Mouse (Mus musculus): ENCODE results near the gene Clybl. TPM values are rescaled to one million over a fixed set of nuclear protein-coding genes. Genes with fewer than 3 reads are reported as not detected.

The Clybl gene
- polyA plus RNA-seq, 1 experiment from 2014 or later = 13.6 TPM

GRCm38 (mm10) chr14:122330716-122331115 is 149.2 kb downstream of the Clybl start:
- Histone ChIP-seq H3K27me3 (peaks cover 33% of the 10 kb centered on the region), H3K36me3 (no peaks in the 10 kb centered on the region), H3K4me3 (no peak overlapping the region), H3K27ac (no peak overlapping the region), H3K4me1 (peaks cover 3% of the 10 kb centered on the region; the same call in 1 of the 2 replicates), H3K9me3 (no peaks in the 10 kb centered on the region), H3K4me2 (replicated peaks) (no peak overlapping the region), H3K9ac (no peak overlapping the region)
- ATAC-seq (ENCODE audit: low FRiP score, low read depth) = no peak
- 84% methylated on average over 2 of the region's 2 CpGs for WGBS

GRCm38 (mm10) chr14:122331635-122332460 is 150.3 kb downstream of the Clybl start:
- no peak overlapping the region for H3K27ac ChIP-seq
- ATAC-seq (ENCODE audit: low FRiP score, low read depth) = no peak
- peaks cover 5% of the 10 kb centered on the region for H3K4me1 ChIP-seq
- H3K9ac ChIP-seq = no peak overlapping the region
- 43% methylated on average over 13 of the region's 14 CpGs for WGBS
- H3K4me3 ChIP-seq = no peak overlapping the region
- H3K36me3 ChIP-seq = no peaks in the 10 kb centered on the region
- peaks cover 24% of the 10 kb centered on the region for H3K27me3 ChIP-seq
- H3K4me2 ChIP-seq (replicated peaks) = no peak overlapping the region
- H3K9me3 ChIP-seq = no peaks in the 10 kb centered on the region

- 26% methylated on average over 4 of the region's 4 CpGs for WGBS
- no peak overlapping the region for H3K27ac ChIP-seq
- H3K4me1 ChIP-seq = peaks cover 6% of the 10 kb centered on the region
- H3K36me3 ChIP-seq = no peaks in the 10 kb centered on the region
- H3K4me2 ChIP-seq (replicated peaks) = no peak overlapping the region
- no peak overlapping the region for H3K4me3 ChIP-seq
- H3K9ac ChIP-seq = no peak overlapping the region
- ATAC-seq (ENCODE audit: low FRiP score, low read depth) = no peak
- H3K27me3 ChIP-seq = no peaks in the 10 kb centered on the region
- H3K9me3 ChIP-seq = no peaks in the 10 kb centered on the region
Observed at GRCm38 (mm10) chr14:122336957-122337356, 155.5 kb downstream of the Clybl start.

GRCm38 (mm10) chr14:122338784-122339183 is 157.3 kb downstream of the Clybl start:
- Histone ChIP-seq H3K9me3 (no peaks in the 10 kb centered on the region), H3K4me3 (no peak overlapping the region), H3K9ac (no peak overlapping the region), H3K27me3 (no peaks in the 10 kb centered on the region), H3K27ac (no peak overlapping the region), H3K36me3 (no peaks in the 10 kb centered on the region), H3K4me2 (replicated peaks) (no peak overlapping the region), H3K4me1 (peaks cover 3% of the 10 kb centered on the region; the same call in 1 of the 2 replicates)
- no peak for ATAC-seq (ENCODE audit: low FRiP score, low read depth)
- 65% methylated on average over 4 of the region's 4 CpGs for WGBS

GRCm38 (mm10) chr14:122340141-122340540 is 158.6 kb downstream of the Clybl start:
- no peaks in the 10 kb centered on the region for H3K9me3 ChIP-seq
- H3K4me3 ChIP-seq = no peak overlapping the region
- no peaks in the 10 kb centered on the region for H3K36me3 ChIP-seq
- WGBS = 95% methylated on average over 5 of the region's 5 CpGs
- H3K27ac ChIP-seq = no peak overlapping the region
- no peak for ATAC-seq (ENCODE audit: low FRiP score, low read depth)
- H3K27me3 ChIP-seq = no peaks in the 10 kb centered on the region
- no peak overlapping the region for H3K9ac ChIP-seq
- H3K4me1 ChIP-seq = peaks cover 3% of the 10 kb centered on the region; the same call in 1 of the 2 replicates
- no peak overlapping the region for H3K4me2 ChIP-seq (replicated peaks)

- Histone ChIP-seq H3K27me3 (no peaks in the 10 kb centered on the region), H3K27ac (no peak overlapping the region), H3K4me3 (no peak overlapping the region), H3K36me3 (no peaks in the 10 kb centered on the region), H3K4me1 (peaks cover 2% of the 10 kb centered on the region; the same call in 1 of the 2 replicates), H3K9me3 (no peaks in the 10 kb centered on the region), H3K9ac (no peak overlapping the region), H3K4me2 (replicated peaks) (no peak overlapping the region)
- ATAC-seq (ENCODE audit: low FRiP score, low read depth) = no peak
- 46% methylated on average over 6 of the region's 6 CpGs for WGBS
Observed at GRCm38 (mm10) chr14:122341591-122342360, 160.3 kb downstream of the Clybl start.

GRCm38 (mm10) chr14:122344272-122345224 is 163.0 kb downstream of the Clybl start:
- WGBS = 80% methylated on average over 18 of the region's 18 CpGs
- no peaks in the 10 kb centered on the region for H3K36me3 ChIP-seq
- no peak overlapping the region for H3K9ac ChIP-seq
- no peaks in the 10 kb centered on the region for H3K9me3 ChIP-seq
- no peak overlapping the region for H3K4me3 ChIP-seq
- H3K27ac ChIP-seq = no peak overlapping the region
- H3K27me3 ChIP-seq = 0 out of 2 replicates have a peak, but pooled peaks cover 3% of the 10 kb centered on the region
- no peak for ATAC-seq (ENCODE audit: low FRiP score, low read depth)
- H3K4me1 ChIP-seq = no peaks in the 10 kb centered on the region
- H3K4me2 ChIP-seq (replicated peaks) = no peak overlapping the region

- 0 out of 2 replicates have a peak, but pooled peaks cover 3% of the 10 kb centered on the region for H3K27me3 ChIP-seq
- 84% methylated on average over 7 of the region's 7 CpGs for WGBS
- H3K9me3 ChIP-seq = no peaks in the 10 kb centered on the region
- H3K4me3 ChIP-seq = no peak overlapping the region
- H3K36me3 ChIP-seq = no peaks in the 10 kb centered on the region
- no peak overlapping the region for H3K9ac ChIP-seq
- no peaks in the 10 kb centered on the region for H3K4me1 ChIP-seq
- no peak overlapping the region for H3K27ac ChIP-seq
- ATAC-seq (ENCODE audit: low FRiP score, low read depth) = no peak
- H3K4me2 ChIP-seq (replicated peaks) = no peak overlapping the region
Observed at GRCm38 (mm10) chr14:122348069-122348468, 166.6 kb downstream of the Clybl start.

- no peak for ATAC-seq (ENCODE audit: low FRiP score, low read depth)
- Histone ChIP-seq H3K27me3 (0 out of 2 replicates have a peak, but pooled peaks cover 3% of the 10 kb centered on the region), H3K4me1 (no peaks in the 10 kb centered on the region)
Observed at GRCm38 (mm10) chr14:122349326-122349725, 167.8 kb downstream of the Clybl start.

GRCm38 (mm10) chr14:122349761-122350160 is 168.3 kb downstream of the Clybl start:
- 94% methylated on average over 4 of the region's 4 CpGs for WGBS
- H3K9ac ChIP-seq = no peak overlapping the region
- H3K36me3 ChIP-seq = no peaks in the 10 kb centered on the region
- H3K27me3 ChIP-seq = 0 out of 2 replicates have a peak, but pooled peaks cover 3% of the 10 kb centered on the region
- ATAC-seq (ENCODE audit: low FRiP score, low read depth) = no peak
- H3K27ac ChIP-seq = no peak overlapping the region
- no peaks in the 10 kb centered on the region for H3K4me1 ChIP-seq
- no peak overlapping the region for H3K4me3 ChIP-seq
- H3K9me3 ChIP-seq = no peaks in the 10 kb centered on the region
- no peak overlapping the region for H3K4me2 ChIP-seq (replicated peaks)

More at GRCm38 (mm10) chr14:122349326-122349725, 167.8 kb downstream of the Clybl start:
- Histone ChIP-seq H3K9me3 (no peaks in the 10 kb centered on the region), H3K9ac (no peak overlapping the region), H3K4me2 (replicated peaks) (no peak overlapping the region), H3K36me3 (no peaks in the 10 kb centered on the region), H3K4me3 (no peak overlapping the region), H3K27ac (no peak overlapping the region)
- WGBS = 73% methylated on average over 5 of the region's 5 CpGs

- H3K4me2 ChIP-seq (replicated peaks) = no peak overlapping the region
- no peak overlapping the region for H3K4me3 ChIP-seq
- H3K27me3 ChIP-seq = 0 out of 2 replicates have a peak, but pooled peaks cover 3% of the 10 kb centered on the region
- no peaks in the 10 kb centered on the region for H3K9me3 ChIP-seq
- H3K4me1 ChIP-seq = no peaks in the 10 kb centered on the region
- WGBS = 89% methylated on average over 8 of the region's 8 CpGs
- H3K36me3 ChIP-seq = no peaks in the 10 kb centered on the region
- ATAC-seq (ENCODE audit: low FRiP score, low read depth) = no peak
- H3K27ac ChIP-seq = no peak overlapping the region
- no peak overlapping the region for H3K9ac ChIP-seq
Observed at GRCm38 (mm10) chr14:122350766-122351165, 169.3 kb downstream of the Clybl start.

Data from limb, embryonic 13.5 days (tissue).